Mouse (Mus musculus) heart, postnatal 0 days (tissue): Measurements from ENCODE around the gene Sp100.

Source experiments
- CTCF ChIP-seq: IDR thresholded peaks from 2 replicates; pipeline ENCODE4 v1.5.1; 2016; ENCODE audit warnings: antibody characterized with exemption, control low read depth, low read depth
- EP300 ChIP-seq: IDR thresholded peaks from 2 replicates; pipeline ENCODE4 v1.6.1; 2016; ENCODE audit warnings: antibody characterized with exemption, low read depth

DNA sequence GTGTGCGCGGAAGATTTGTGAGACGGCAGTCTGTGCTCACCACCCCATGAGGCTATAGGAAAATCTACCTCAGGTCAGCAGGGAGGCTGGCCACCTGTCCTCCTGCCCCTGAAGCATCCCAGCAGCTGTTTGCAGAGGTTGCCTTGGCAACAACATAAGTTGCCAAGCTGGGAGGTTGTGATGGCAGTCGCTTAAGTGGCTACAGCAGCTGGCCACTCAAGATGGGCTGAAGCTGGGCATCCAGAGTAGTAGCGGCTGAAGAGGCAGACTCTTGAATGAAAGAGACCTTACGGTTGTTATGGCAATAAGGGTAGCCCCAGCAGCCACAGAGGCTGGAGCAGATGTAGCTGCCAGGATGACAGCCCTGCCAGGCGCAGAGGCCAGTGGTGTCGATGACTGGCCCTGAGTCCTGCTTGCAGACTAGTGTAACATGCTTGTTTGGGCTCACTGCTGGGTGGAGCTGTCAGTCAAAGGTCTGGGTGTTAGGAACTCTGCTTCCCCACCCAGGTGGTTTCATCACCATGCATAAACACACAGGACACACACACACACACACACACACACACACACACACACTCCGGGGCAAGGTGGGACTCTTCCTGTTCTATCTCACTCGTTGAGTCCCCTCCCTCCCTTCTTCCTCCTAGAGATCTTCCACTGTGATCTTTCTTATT, 70.6 kb downstream of the Sp100 start:
- TF ChIP-seq CTCF: no peak
- no peak for TF ChIP-seq EP300
